Mouse (Mus musculus) central nervous system, embryonic 11.5 days (tissue): Measurements from ENCODE around the gene Nab2. TPM values are rescaled to one million over a fixed set of nuclear protein-coding genes. Genes with fewer than 3 reads are reported as not detected.

ENCODE experiments used
- polyA plus RNA-seq: library from polyadenylated mRNA; depleted of rRNA; stranded (reverse); fragments of >200 nt; gene quantifications from 2 replicates; pipeline ENCODE4 v1.2.3, GENCODE M21; 2012; rRNA removed

Nab2 gene
- 16.4 and 26.1 TPM in 2 replicates for polyA plus RNA-seq

GRCm38 (mm10) chr10:127668093-127669050, at the start of gene Nab2:
Gene Nab2 (minus strand): TSS chr10:127668568.

GRCm38 (mm10) chr10:127704766-127705220, 36.4 kb upstream of the Nab2 start, which contains the start of gene Myo1a:
Gene Myo1a (plus strand): TSS chr10:127705170.

GRCm38 (mm10) chr10:127666501-127667268, 1.7 kb downstream of the Nab2 start, which contains the start of gene Nemp1:
Gene Nemp1 (plus strand): TSS chr10:127666901.

GRCm38 (mm10) chr10:127642772-127643552, 25.4 kb downstream of the Nab2 start, which contains the start of gene Stat6:
Gene Stat6 (plus strand): TSS chr10:127642986.

GRCm38 (mm10) chr10:127620406-127621190, 47.8 kb downstream of the Nab2 start, which contains the start of gene Lrp1:
Gene Lrp1 (minus strand): TSS chr10:127621148.

Other genes starting within 250 kb of the Nab2 start
- gene Stac3, start 166.9 kb downstream of the Nab2 start, polyA plus RNA-seq = 7.8 and 12.2 TPM in 2 replicates
- 4.2 and 4.5 TPM in 2 replicates for gene Ndufa4l2, start 153.6 kb downstream of the Nab2 start, polyA plus RNA-seq
- 94.7 and 99.4 TPM in 2 replicates for gene Shmt2, start 146.1 kb downstream of the Nab2 start, polyA plus RNA-seq
- gene Nxph4, start 134.0 kb downstream of the Nab2 start, polyA plus RNA-seq = 10.4 and 12.6 TPM in 2 replicates
- gene Lrp1, start 47.4 kb downstream of the Nab2 start, polyA plus RNA-seq = 129 and 151 TPM in 2 replicates
- gene Stat6, start 25.6 kb downstream of the Nab2 start, polyA plus RNA-seq = 8.9 and 12.3 TPM in 2 replicates
- 12.5 and 14.6 TPM in 2 replicates for gene Nemp1, start 1.7 kb downstream of the Nab2 start, polyA plus RNA-seq
- gene Myo1a, start 36.6 kb upstream of the Nab2 start, polyA plus RNA-seq = 2.7 and 4.1 TPM in 2 replicates
- gene Tac2, start 55.9 kb upstream of the Nab2 start, polyA plus RNA-seq = 1.9 and 8.4 TPM in 2 replicates
- gene Zbtb39, start 71.0 kb upstream of the Nab2 start, polyA plus RNA-seq = 17.2 and 19.3 TPM in 2 replicates
- gene Gpr182, start 83.2 kb upstream of the Nab2 start, polyA plus RNA-seq = 0.74 and 1.6 TPM in 2 replicates
- 0.06 and 0.11 TPM in 2 replicates for gene Rdh1, start 91.2 kb upstream of the Nab2 start, polyA plus RNA-seq
- gene Rdh16f1, start 91.2 kb upstream of the Nab2 start, polyA plus RNA-seq = 0.21 TPM in 1 of 2 replicates, not detected in the other
- gene Rdh9, start 107.8 kb upstream of the Nab2 start, polyA plus RNA-seq = 0.06 TPM in 1 of 2 replicates, not detected in the other
- gene Rdh16, start 132.6 kb upstream of the Nab2 start, polyA plus RNA-seq = not detected in 2 replicates
- gene Rdh19, start 181.4 kb upstream of the Nab2 start, polyA plus RNA-seq = not detected in 2 replicates
- gene Rdh16f2, start 197.9 kb upstream of the Nab2 start, polyA plus RNA-seq = not detected in 2 replicates
- not detected in 2 replicates for gene Rdh7, start 220.2 kb upstream of the Nab2 start, polyA plus RNA-seq
- 0.02 TPM in 1 of 2 replicates, not detected in the other for gene Sdr9c7, start 229.9 kb upstream of the Nab2 start, polyA plus RNA-seq